Mouse (Mus musculus) brain, embryonic 14.5 days (tissue): ENCODE results near the gene Magi2.

Source experiments
- CTCF ChIP-seq: fragments of 200-500 bp; IDR thresholded peaks from 2 replicates; pipeline ENCODE4 v1.5.1; 2012; ENCODE audit warnings: inconsistent platforms, mild to moderate bottlenecking, moderate library complexity, borderline replicate concordance; ENCODE audit not compliant: insufficient read depth, insufficient read length; ENCODE audit errors: extremely low read depth
- POLR2A ChIP-seq: fragments of 200-500 bp; IDR thresholded peaks from 2 replicates; pipeline ENCODE4 v1.6.1; 2012; ENCODE audit warnings: mild to moderate bottlenecking, inconsistent platforms, borderline replicate concordance; ENCODE audit not compliant: poor library complexity, insufficient read depth, insufficient read length, severe bottlenecking; ENCODE audit errors: extremely low read depth

GRCm38 (mm10) chr5:20432148-20432813 is 1205.4 kb downstream of the Magi2 start:
- TF ChIP-seq CTCF (no peak), POLR2A (no peak)
